Mouse (Mus musculus): Measurements from ENCODE around the gene Rbm47.

Rbm47 gene

GRCm38 (mm10) chr5:66124089-66124400 is 48.9 kb downstream of the Rbm47 start:
- DNase-seq: no peak

- no peak for DNase-seq
Measured at GRCm38 (mm10) chr5:66123295-66124088, 49.4 kb downstream of the Rbm47 start.

- DNase-seq: no peak
Measured at GRCm38 (mm10) chr5:66121255-66121654, 51.7 kb downstream of the Rbm47 start.

GRCm38 (mm10) chr5:66114751-66115150 is 58.2 kb downstream of the Rbm47 start:
- no peak for DNase-seq

GRCm38 (mm10) chr5:66114208-66114607 is 58.7 kb downstream of the Rbm47 start:
- DNase-seq: no peak

- DNase-seq: no peak
Measured at GRCm38 (mm10) chr5:66112059-66112458, 60.9 kb downstream of the Rbm47 start.

GRCm38 (mm10) chr5:66106372-66106771 is 66.5 kb downstream of the Rbm47 start:
- no peak for DNase-seq

- no peak for DNase-seq
Measured at GRCm38 (mm10) chr5:66105946-66106345, 67.0 kb downstream of the Rbm47 start.

GRCm38 (mm10) chr5:66105366-66105765 is 67.6 kb downstream of the Rbm47 start:
- no peak for DNase-seq

- no peak for DNase-seq
Measured at GRCm38 (mm10) chr5:66103386-66103785, 69.5 kb downstream of the Rbm47 start.

- DNase-seq: no peak
Measured at GRCm38 (mm10) chr5:66102821-66103220, 70.1 kb downstream of the Rbm47 start.

GRCm38 (mm10) chr5:66101577-66101976 is 71.3 kb downstream of the Rbm47 start:
- DNase-seq: no peak

- DNase-seq: no peak
Measured at GRCm38 (mm10) chr5:66100322-66100721, 72.6 kb downstream of the Rbm47 start.

- DNase-seq: no peak
Measured at GRCm38 (mm10) chr5:66098094-66098871, 74.6 kb downstream of the Rbm47 start.

- no peak for DNase-seq
Measured at GRCm38 (mm10) chr5:66096081-66096480, 76.8 kb downstream of the Rbm47 start.

GRCm38 (mm10) chr5:66095166-66095565 is 77.8 kb downstream of the Rbm47 start:
- DNase-seq: no peak

- no peak for DNase-seq
Measured at GRCm38 (mm10) chr5:66090037-66090436, 82.9 kb downstream of the Rbm47 start.

- no peak for DNase-seq
Measured at GRCm38 (mm10) chr5:66089600-66089999, 83.3 kb downstream of the Rbm47 start.

- DNase-seq: no peak
Measured at GRCm38 (mm10) chr5:66088902-66089295, 84.0 kb downstream of the Rbm47 start.

GRCm38 (mm10) chr5:66088247-66088901 is 84.5 kb downstream of the Rbm47 start:
- DNase-seq: no peak

- DNase-seq: no peak
Measured at GRCm38 (mm10) chr5:66086952-66087351, 86.0 kb downstream of the Rbm47 start.

GRCm38 (mm10) chr5:66086304-66086703 is 86.6 kb downstream of the Rbm47 start:
- no peak for DNase-seq

GRCm38 (mm10) chr5:66085478-66085877 is 87.4 kb downstream of the Rbm47 start:
- no peak for DNase-seq

GRCm38 (mm10) chr5:66084541-66084940 is 88.4 kb downstream of the Rbm47 start:
- no peak for DNase-seq
